Mouse (Mus musculus) regulatory T cell (primary cell): ENCODE data around the gene Mcoln3.

ENCODE experiments used
- in situ Hi-C: fragments of 300-600 bp; cut with MboI, MseI; formaldehyde crosslinking; loops from one replicate; pipeline ENCODE4 v1.15.1; 2025; ENCODE audit warnings: high pct_unique_total_duplicates

Gene Mcoln3

DNA sequence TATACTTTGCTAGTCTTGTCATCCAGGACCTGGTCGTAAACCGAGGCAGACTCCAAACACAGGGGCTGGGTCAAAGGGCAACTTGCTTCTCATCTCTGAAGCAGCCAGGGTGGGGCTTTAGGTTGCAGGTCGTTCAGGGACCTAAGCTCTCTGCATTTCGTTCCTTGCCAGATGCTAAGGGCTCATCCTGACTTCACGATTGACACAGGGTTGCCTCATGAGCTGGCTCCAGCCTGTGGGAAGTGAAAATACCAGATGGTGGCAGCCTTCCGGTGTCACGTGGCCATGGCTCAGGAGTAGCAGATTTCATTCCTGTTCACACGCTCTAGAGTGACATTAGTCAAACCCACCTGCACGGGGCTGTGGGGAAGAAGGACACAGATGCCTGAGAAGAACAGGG is 17.6 kb downstream of the Mcoln3 start:
- in situ Hi-C loops, result no loop called here

- in situ Hi-C loops, result no loop called here
These were observed 18.2 kb downstream of the Mcoln3 start for GRCm38 (mm10) chr3:146135417-146135816.

DNA sequence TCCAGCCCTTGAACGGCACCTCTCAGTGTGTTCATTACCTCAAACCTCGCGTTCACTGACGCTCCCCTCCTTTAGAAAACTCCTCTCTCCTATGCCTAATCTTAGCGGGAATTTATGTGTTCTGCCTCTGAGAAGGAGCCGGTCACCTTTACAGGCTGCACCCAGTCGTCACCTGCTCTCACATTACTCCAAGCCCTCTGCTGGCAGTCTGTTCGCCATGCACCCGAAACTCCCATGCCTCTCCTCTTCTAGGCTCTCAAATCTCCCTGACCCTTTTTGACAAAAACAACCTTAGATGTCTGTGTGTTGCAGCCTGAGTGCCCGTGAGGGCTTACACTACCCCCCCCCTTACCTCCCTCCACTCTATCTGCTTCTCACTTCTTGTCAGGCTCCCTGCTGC is 19.2 kb downstream of the Mcoln3 start:
- in situ Hi-C loops, result no loop called here

DNA sequence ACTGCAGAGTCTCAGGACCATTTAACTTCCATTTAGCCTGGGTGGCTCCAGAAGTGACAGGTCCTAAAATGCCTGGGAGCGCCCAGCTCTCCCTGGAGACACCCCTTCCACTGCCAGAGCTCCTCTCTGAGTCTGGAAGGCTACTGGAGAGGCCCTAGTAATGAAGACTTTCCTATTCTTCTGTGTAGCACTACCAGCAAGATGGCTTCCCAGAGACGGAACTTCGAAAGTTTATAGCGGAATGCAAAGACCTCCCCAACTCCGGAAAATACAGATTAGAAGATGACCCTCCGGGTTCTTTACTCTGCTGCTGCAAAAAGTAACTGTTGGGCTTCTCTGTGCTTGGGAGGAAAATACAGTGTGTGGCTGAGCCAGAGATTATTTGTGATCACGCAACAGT is 23.0 kb downstream of the Mcoln3 start:
- in situ Hi-C loops, result no loop called here

DNA sequence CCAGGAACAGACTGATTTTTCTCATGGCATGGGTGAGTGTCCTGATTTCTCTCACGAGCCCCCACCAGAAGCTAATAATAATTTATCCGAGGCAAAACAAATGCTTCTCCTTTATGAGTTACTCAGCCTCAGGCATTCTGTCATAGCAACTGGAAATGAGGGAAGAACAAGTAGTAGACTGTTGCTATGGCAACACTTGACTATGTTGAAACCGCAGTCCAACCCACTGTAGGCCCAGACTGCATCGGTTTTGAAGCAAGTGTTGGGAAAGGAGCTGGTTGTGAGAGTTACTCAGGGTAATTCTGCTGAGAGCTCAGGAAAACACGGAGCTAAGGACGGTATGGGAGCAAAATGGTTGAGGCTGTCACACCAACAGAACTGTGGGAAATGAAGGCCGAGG is 25.3 kb downstream of the Mcoln3 start:
- in situ Hi-C loops, result no loop called here

- in situ Hi-C loops, result no loop called here
These were observed 28.3 kb downstream of the Mcoln3 start for GRCm38 (mm10) chr3:146145501-146145900.

- in situ Hi-C loops, result no loop called here
These were observed 28.9 kb downstream of the Mcoln3 start for GRCm38 (mm10) chr3:146146131-146146530.

DNA sequence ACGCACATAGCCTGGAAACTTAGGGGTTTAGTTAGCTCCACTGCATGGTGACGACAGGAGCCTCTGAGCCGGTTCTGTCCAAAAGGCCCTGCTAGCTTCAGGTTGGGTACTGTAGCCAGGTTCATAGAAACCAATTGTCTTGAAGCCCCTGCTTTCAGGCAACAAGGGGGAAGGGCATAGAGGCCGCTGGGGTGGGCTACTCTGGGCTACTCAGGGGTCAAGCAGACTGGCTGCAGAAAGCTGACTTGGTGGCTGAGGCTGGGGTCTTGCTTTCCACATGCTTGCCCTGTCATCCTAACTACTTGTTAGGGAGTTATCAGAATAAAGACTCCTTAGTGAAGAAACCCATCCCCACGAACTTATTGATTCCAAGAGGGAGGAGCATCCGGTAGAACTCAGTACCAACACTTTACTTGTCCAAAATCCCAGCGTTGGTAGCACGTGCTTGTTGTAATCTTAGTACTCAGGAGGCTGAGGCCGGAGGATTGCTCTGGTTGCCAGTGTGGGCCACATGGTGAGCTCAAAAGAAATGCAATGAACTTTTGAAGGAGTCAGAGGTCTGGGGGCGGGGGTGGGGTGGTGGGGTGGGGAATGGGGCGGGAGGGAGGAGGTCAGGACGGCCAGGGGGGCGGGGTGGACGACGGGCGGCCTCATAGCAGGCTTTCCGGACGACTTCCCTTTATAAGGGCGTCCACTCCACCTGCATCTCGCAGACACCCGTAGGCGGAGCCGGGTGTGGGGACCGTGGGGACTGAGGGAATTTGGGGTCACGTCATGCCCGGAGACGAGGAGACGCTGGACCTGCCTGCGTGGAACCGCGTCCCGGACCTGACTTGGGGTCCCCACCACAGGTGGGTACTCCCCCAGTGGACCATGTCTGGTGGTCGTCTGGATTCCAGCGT is 32.2 kb downstream of the Mcoln3 start, which contains the start of gene Mcoln2:
TSS of gene Mcoln2 (plus strand) at position 678 of the 902 bp plus-strand sequence.
- in situ Hi-C loops, result loop anchor here (25.0 kb wide), 1 partner anchor 562 kb away; the partner anchor contains the start of gene Znhit6

DNA sequence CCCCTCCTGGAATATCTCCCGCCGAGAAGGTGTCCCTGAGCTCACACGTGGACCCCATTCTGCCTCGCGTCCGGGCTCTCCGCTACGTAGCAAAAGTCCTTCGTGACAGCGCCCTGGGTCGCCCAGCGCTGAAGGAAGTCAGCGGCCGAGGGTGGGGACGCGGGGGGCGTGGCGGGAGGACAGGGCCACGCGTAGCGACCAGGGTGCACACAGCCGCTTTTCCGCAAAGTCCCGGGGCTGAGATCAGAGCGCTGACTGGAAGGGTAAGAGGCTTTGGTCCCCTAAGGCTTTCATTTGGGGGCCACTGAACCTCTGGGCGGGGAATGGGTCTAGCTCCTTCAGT is 32.8 kb downstream of the Mcoln3 start:
- in situ Hi-C loops, result loop anchor here (25.0 kb wide), 1 partner anchor 563 kb away; the partner anchor contains the start of gene Znhit6

- in situ Hi-C loops, result loop anchor here (25.0 kb wide), 1 partner anchor 563 kb away; the partner anchor contains the start of gene Znhit6
These were observed 33.3 kb downstream of the Mcoln3 start for GRCm38 (mm10) chr3:146150560-146150959.

GRCm38 (mm10) chr3:146151328-146151727 is 34.1 kb downstream of the Mcoln3 start:
- in situ Hi-C loops, result loop anchor here (25.0 kb wide), 1 partner anchor 564 kb away; the partner anchor contains the start of gene Znhit6

DNA sequence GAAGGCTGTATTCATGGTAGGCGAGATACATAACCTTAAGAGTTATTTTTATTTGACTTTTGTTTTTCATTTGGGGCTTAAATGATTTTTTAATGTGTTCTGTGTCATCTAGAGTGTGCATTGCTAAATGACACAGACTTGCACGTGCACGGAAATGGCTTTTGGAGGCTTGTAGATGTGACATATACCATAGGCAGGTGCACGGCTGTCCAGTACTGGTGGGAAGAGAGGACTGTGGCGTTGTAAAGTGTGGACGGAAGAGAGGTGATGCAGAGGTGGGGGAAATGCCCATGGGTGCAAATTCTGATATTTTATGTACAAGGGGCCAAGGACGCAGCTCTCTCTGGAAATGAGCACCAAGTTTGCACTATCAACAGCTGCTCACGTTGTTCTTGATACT is 34.5 kb downstream of the Mcoln3 start:
- in situ Hi-C loops, result loop anchor here (25.0 kb wide), 1 partner anchor 564 kb away; the partner anchor contains the start of gene Znhit6

DNA sequence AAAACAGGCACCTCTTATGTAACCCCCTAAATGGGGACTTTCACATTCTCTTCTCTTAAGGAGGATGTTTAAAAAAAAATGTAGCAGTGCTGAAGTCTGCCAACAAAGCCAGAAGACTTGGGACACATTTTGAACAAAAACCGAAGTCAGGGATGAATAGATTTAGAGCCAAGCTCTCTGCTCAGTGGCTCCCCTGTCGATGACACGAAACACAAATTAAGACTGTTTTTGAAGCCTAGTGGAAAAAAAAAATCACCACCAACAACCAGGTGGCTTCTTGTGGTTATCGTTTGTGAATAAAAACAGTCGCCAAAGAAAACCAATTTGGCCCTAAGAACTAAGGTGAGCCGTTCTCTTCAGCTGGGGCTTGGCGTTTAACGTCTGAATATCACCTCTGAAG is 35.1 kb downstream of the Mcoln3 start:
- in situ Hi-C loops, result loop anchor here (25.0 kb wide), 1 partner anchor 565 kb away; the partner anchor contains the start of gene Znhit6

DNA sequence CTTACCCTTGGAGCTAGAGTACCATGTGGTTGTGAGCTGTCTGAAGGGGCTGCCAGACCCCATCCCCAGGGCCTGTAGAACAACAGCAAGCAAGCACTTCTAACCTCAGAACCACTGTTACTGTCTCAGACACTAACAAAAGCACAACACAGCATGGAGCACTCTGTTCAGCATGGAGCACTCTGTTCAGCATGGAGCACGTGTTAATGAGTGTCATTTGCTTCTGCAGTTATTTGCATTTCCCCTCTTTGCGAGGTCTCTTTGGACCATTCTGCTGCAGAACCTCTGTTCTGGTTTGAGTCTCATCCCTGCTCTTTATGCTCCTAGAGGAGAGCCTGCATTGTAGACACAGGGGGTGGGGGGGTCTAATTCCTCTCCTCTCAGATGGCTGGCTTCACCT is 35.7 kb downstream of the Mcoln3 start:
- in situ Hi-C loops, result loop anchor here (25.0 kb wide), 1 partner anchor 566 kb away; the partner anchor contains the start of gene Znhit6

DNA sequence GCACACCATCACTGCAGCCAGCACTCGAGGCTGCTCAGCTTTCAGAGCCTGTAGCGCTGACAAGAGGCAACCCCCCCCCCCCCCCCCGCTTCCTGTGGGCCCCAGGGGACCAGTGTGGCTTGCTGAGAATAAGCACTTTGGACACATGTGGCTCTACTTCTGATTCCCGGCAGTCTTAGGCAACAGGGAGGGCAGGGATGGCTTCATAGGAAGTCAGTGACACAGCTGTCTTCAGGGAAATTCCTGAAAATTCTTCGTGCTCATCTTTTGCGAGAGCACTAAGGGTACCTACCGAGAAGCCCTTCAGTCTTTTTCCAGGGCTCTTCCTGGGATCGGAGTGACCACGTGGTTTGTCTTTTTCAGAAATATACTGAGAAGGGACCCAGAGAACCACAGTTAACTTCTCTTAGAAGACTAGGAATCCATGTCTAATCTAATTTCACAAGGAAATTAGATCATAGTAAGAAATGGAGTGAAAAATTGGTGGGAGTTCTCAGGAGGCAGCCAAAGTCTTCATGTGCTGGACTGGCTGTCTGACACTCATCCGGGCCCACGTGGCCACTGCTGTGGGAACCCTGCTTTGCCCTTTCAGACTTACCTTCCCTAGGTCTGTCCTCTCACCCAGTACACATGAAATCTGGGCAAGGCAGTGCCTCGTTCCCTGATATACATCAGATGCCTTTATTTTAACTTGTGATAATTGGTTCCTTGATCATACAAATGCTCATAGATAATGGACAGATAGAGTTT is 36.8 kb downstream of the Mcoln3 start:
- in situ Hi-C loops, result loop anchor here (25.0 kb wide), 1 partner anchor 567 kb away; the partner anchor contains the start of gene Znhit6

DNA sequence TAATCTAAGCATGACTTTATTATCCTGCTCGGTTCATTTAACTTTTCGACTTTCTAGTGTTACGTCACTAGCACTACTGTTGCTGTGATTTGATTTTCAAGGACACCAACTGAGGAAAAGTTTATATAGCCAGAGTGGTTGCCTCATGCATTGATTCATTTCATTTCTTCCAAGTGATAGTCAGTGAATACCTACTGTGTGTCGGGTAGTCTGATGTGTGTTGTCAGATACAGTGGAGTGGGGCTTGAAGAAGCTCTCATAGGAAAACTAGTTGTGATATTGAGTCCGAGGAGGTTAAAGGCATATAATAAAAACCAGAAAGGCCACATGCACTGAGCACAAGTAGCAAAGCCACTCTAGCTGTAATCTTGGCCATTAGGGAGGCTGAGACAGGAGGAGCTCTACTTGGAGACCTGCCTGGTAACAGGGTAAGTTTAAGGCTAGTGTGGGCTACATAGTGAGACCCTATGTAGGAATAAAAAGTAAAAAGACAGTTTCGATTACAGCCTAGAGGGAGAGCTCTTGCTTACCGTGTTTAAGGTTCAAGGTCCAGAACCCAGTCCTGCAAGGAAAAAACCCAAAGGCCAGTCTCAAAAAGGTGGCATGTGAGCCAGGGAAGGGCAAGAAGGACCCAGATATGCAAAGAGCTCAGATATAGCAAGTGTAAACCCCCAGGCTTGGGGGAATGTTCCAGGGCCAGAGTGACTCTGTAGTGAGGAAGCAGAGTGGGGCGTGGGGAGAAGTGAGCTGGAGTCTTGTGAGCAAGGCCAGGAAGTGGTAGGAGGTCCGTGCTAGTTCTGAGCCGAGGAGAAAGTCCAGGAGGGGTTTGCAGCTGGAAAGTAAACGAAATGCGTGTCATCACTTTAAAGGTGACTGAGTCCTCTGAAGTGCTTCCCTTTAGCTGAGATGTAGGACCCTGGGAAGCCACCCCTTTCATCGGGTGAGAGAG is 38.7 kb downstream of the Mcoln3 start:
- in situ Hi-C loops, result loop anchor here (25.0 kb wide), 1 partner anchor 569 kb away; the partner anchor contains the start of gene Znhit6

DNA sequence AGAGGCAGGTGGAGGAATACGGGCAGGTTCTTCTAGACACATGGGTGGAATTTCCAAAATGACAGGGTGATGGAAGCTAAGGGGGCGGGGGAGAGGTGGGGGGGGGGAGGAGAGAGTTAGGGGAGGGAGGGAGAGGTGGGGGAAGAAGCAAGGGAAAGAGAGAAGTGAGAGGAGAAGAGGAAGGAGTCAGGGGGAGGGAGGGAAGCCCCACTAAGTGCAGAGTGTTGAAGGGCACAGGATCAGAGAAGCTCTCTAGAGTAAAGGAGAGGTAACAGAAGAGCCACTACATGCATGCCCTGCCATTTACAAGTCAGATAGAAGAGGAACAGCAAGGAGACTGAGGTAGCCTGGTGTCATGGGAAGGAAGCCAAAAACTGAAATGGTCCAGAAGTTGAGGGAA is 39.6 kb downstream of the Mcoln3 start:
- in situ Hi-C loops, result loop anchor here (25.0 kb wide), 1 partner anchor 570 kb away; the partner anchor contains the start of gene Znhit6

DNA sequence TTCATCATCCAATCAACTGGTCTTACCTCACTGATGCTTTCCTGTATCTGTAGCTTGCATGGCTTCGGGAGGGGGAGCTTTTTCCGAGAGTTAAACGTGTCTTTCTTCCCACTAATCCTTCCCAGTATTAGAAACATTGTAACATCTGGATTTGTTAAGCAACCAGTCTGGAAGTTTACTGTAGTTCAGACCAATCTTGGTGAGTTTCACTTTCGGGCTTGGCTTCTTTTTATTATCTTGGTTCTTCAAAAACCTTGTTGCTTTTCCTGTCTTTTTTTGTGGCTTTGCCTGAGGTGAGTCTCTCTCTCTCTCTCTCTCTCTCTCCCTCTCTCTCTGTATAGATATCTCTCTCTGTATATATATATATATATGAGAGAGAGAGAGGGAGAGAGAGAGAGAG is 40.8 kb downstream of the Mcoln3 start:
- in situ Hi-C loops, result loop anchor here (25.0 kb wide), 1 partner anchor 571 kb away; the partner anchor contains the start of gene Znhit6

DNA sequence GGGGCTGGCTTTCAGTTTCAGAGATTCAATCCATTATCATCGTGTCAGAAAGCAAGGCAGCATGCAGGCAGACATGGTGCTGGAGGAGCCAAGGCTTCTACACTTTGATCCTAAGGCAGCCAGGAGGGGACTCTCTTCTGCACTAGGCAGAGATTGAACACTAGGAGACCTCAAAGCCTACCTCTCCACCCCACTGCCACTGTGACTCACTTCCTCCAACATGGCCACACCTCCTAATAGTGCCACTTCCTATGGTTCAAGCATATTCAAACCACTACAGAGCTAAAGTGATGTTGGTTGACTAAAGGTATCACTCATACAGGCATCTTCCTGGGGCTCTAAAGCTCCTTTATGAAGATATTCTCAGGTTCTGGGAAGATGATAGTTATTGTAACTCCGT is 42.1 kb downstream of the Mcoln3 start:
- in situ Hi-C loops, result loop anchor here (25.0 kb wide), 1 partner anchor 572 kb away; the partner anchor contains the start of gene Znhit6

- in situ Hi-C loops, result loop anchor here (25.0 kb wide), 1 partner anchor 575 kb away; the partner anchor contains the start of gene Znhit6
These were observed 44.9 kb downstream of the Mcoln3 start for GRCm38 (mm10) chr3:146162197-146162596.
